Mouse (Mus musculus) hindbrain, embryonic 16.5 days (tissue): Measurements from ENCODE around the gene Hoxa10. TPM values are rescaled to one million over a fixed set of nuclear protein-coding genes. Genes with fewer than 3 reads are reported as not detected.

Experiments
- ATAC-seq: fragments of 200-750 bp; cut with Nextera tagmentation; 2 replicates; pipeline ENCODE4 v1.8.0; 2017; ENCODE audit warnings: moderate TSS enrichment, moderate library complexity
- H3K27ac ChIP-seq: fragments of 300-500 bp; sonication (generic); 2 replicates; pipeline ENCODE4 v1.5.1; 2014; ENCODE audit warnings: low read depth, mild to moderate bottlenecking, control low read depth, low read length, moderate library complexity
- H3K27me3 ChIP-seq: fragments of 300-500 bp; sonication (generic); replicated peaks from 2 replicates; pipeline ENCODE4 v1.6.1; 2014; ENCODE audit warnings: low read length; ENCODE audit not compliant: control insufficient read depth, insufficient read depth
- H3K36me3 ChIP-seq: fragments of 300-500 bp; sonication (generic); 2 replicates; pipeline ENCODE4 v1.6.1; 2014; ENCODE audit warnings: mild to moderate bottlenecking, low read length, moderate library complexity, mixed read lengths; ENCODE audit not compliant: control insufficient read depth, insufficient read depth
- H3K4me1 ChIP-seq: fragments of 300-500 bp; sonication (generic); 2 replicates; pipeline ENCODE4 v1.6.1; 2014; ENCODE audit warnings: low read depth, low read length; ENCODE audit not compliant: control insufficient read depth, insufficient read depth
- H3K4me2 ChIP-seq: fragments of 300-500 bp; sonication (generic); 2 replicates; pipeline ENCODE4 v1.6.1; 2014; ENCODE audit warnings: mild to moderate bottlenecking, low read length, control low read depth, moderate library complexity
- H3K4me3 ChIP-seq: fragments of 300-500 bp; sonication (generic); 2 replicates; pipeline ENCODE4 v1.5.1; 2014; ENCODE audit warnings: mild to moderate bottlenecking, low read length, control low read depth, moderate library complexity
- H3K9ac ChIP-seq: fragments of 300-500 bp; sonication (generic); 2 replicates; pipeline ENCODE4 v1.6.1; 2014; ENCODE audit warnings: low read depth, mild to moderate bottlenecking, control low read depth, low read length, moderate library complexity
- H3K9me3 ChIP-seq: fragments of 300-500 bp; sonication (generic); 2 replicates; pipeline ENCODE4 v1.6.1; 2014; ENCODE audit warnings: mild to moderate bottlenecking, low read length, moderate library complexity; ENCODE audit not compliant: control insufficient read depth
- WGBS: fragments of 180-500 bp; shearing (Covaris S2); extraction: QIAGEN DNeasy Blood & Tissue Kit; methylation state at CpG from one replicate; pipeline ENCODE4 v1.1.7; 2014; 5-methylcytosine and 5-hydroxymethylcytosine counted together
- polyA plus RNA-seq: library from polyadenylated mRNA; unstranded; fragments of >200 nt; fragmentation: Nextera tagmentation; extraction: Ambion mirVana; gene quantifications from 2 replicates; pipeline ENCODE4 v1.2.1, GENCODE M21; 2015

The Hoxa10 gene
- polyA plus RNA-seq, 1 experiment from 2014 or later = not detected

DNA sequence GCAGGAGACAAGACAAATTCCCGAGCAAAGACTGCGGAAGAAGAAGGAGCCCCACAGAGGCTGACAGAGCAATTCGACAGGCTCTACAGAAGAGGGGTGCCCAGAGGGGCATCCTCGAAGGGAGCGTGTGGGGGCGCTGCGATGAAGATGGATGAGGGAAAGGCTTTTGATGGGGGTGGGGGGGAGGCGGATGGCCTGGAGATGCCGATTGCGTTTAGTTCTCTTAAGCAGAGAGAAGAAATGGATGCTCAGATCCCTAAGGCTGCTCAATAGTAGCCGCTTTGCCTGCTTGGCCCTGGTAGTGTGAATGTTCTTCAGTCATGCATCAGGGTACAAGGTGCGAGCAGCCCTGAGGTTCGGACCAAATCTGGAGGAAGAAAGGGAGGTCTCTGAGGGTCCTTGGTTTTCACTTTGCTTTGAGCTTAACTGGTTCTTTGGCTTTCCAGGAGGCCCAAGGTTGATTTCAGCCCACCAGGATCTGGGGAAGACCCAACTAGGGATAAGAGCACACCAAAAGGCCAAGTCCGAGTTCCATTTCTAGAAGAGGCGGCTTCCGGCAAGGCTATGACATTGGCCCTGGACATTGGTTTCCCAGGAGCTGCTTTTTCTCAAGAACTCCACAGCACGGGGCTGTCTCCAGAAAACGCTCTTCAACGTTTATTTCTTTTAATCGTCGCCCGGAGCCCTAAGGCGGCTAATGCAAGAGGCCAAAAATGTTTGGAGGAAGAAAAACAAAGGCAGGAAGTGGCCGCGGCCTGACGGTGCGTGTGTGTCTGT is 8.2 kb upstream of the Hoxa10 start:
- WGBS = 1% methylated on average over 27 of the region's 27 CpGs
- H3K9ac ChIP-seq = no peak overlapping the region
- peaks cover 4% of the 10 kb centered on the region; the same call in 1 of the 2 replicates for H3K9me3 ChIP-seq
- no peak for ATAC-seq
- H3K4me3 ChIP-seq = no peak overlapping the region
- no peak overlapping the region for H3K4me2 ChIP-seq
- H3K4me1 ChIP-seq = no peaks in the 10 kb centered on the region
- no peak overlapping the region for H3K27ac ChIP-seq
- H3K36me3 ChIP-seq = no peaks in the 10 kb centered on the region
- peaks cover 76% of the 10 kb centered on the region for H3K27me3 ChIP-seq

DNA sequence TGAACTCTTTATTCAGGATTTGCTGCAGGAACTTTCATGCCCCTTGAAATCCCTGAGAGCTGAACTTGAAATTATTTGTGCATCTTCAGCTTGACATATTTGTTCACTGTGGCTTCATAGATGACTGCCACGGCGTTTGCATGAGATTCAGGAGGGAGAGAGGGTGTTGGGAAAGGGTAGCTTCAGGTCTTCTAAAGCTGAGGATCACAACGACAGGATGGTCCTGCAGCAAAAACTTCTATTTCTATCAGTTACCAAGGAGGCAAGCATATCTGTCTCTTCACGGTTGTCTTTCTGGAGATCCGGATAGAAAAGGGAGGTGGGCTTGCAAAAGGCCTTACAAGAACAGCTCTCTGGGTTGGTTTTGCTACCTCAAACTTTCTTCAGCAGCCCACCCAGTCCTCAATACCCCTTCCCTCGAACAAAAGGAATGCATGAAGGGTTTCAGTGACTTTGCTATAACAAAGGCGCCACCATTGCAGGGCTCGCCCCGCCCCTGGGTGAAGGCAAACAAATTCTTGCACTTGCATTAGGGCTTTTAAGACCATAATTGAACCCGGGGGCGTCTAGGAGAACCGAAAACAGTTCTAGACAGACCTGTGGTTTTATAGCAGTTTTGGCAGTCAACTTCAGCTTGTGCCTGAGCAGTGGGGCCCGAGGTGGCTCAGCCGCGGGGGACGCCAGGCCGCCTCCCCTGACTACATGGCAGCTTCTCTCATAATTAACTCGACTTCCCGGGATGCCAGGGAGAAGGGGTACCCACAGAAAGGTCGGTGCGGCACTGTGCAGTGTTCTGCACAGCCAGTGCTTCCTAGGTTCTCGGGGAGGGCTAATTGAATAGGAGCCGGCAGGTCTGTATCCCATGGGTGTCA is 7.3 kb upstream of the Hoxa10 start:
- no peak overlapping the region for H3K4me3 ChIP-seq

GRCm38 (mm10) chr6:52246916-52247315 is 6.3 kb upstream of the Hoxa10 start:
- ATAC-seq = no peak
- WGBS = 10% methylated on average over 3 of the region's 3 CpGs
- Histone ChIP-seq H3K4me1 (no peaks in the 10 kb centered on the region), H3K4me2 (no peak overlapping the region), H3K4me3 (no peak overlapping the region), H3K36me3 (no peaks in the 10 kb centered on the region), H3K27ac (no peak overlapping the region), H3K9ac (no peak overlapping the region), H3K9me3 (peaks cover 4% of the 10 kb centered on the region; the same call in 1 of the 2 replicates), H3K27me3 (peaks cover 84% of the 10 kb centered on the region)

More for the DNA sequence above, 7.3 kb upstream of the Hoxa10 start:
- Histone ChIP-seq H3K9me3 (peaks cover 4% of the 10 kb centered on the region; the same call in 1 of the 2 replicates), H3K36me3 (no peaks in the 10 kb centered on the region), H3K4me2 (no peak overlapping the region), H3K27me3 (peaks cover 81% of the 10 kb centered on the region), H3K27ac (no peak overlapping the region), H3K4me1 (no peaks in the 10 kb centered on the region), H3K9ac (no peak overlapping the region)
- 1% methylated on average over 23 of the region's 23 CpGs for WGBS
- ATAC-seq = no peak

DNA sequence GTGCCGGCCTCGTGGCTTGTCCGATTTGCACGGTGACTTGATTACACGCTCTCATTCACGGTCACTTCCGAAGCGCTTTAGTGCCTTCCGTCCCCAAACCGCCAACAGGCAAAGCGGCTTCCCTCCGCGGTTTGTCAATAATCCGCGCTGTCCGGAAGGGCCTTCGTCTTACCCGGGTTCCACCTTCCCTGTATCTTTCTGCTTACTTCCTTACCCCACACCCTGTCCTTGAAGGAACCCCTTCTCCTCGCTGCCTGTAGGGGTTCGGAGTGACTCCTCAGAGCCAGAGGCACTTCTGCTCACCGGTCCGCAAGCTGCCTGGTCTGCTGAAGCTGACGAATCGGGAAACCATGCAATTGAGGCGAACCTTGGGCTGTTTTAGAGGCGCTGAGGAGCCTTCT is 5.7 kb upstream of the Hoxa10 start:
- H3K9me3 ChIP-seq = peaks cover 4% of the 10 kb centered on the region; the same call in 1 of the 2 replicates
- H3K4me3 ChIP-seq = no peak overlapping the region
- H3K27me3 ChIP-seq = peaks cover 84% of the 10 kb centered on the region
- no peak overlapping the region for H3K9ac ChIP-seq
- H3K27ac ChIP-seq = no peak overlapping the region
- no peaks in the 10 kb centered on the region for H3K4me1 ChIP-seq
- H3K36me3 ChIP-seq = no peaks in the 10 kb centered on the region
- WGBS = under 1% methylated on average over 26 of the region's 26 CpGs
- no peak overlapping the region for H3K4me2 ChIP-seq
- ATAC-seq = no peak

DNA sequence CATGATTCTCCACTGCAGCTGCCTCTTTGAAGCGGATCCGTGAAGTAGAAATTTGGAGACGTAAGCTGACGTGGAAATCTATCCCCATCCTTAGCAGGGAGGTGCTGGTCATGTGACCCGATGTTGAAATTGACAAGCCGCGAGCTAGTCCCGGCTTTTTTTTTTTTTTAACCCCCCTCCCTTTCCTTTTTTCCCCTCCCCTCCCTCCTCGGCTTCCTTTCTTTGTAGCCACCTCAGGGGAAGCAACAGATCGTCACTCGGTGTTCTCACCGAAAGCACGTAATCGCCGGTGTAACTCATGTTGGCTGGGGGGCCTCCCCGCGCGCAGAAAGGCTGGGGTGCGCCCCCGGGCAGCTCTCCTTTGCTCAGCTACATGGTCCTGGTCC is 5.1 kb upstream of the Hoxa10 start, which contains the start of gene Hoxa11:
TSS of gene Hoxa11 (minus strand) at position 54 of the 386 bp plus-strand sequence.
- no peak within 1 kb of the TSS for H3K4me2 ChIP-seq
- WGBS = 1% methylated on average over 20 of the region's 20 CpGs

DNA sequence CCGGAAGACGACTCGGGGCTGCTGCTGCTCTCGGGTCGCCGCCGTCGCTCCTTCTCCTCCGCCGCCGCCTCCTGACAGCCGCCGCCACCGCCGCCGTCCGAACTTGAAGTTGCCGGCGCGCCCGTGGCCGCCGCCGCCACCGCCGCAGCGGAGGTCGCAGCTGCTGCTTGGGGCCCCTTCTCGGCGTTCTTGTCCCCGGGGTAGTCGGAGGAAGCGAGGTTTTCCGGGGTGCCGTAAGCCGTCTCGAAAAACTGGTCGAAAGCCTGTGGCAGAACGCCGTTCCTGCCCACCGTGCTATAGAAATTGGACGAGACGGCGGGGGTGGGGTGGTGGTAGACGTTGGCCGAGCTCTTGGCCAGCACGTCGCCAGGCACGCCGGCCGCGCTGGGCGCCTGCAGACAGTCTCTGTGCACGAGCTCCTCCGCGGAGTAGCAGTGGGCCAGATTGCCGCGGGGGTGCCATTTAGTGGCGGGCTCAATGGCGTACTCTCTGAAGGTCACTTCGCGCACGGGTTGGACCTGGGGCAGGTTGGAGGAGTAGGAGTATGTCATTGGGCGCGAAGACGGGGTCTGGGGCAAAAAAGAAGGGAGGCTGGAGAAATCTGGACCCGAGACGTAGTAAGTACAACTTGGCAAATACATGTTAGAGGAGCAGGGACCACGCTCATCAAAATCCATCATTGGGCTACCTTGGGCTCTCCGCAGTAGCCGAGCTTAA is 4.5 kb upstream of the Hoxa10 start:
- Histone ChIP-seq H3K9ac (no peak overlapping the region), H3K9me3 (peaks cover 4% of the 10 kb centered on the region; the same call in 1 of the 2 replicates), H3K4me2 (no peak overlapping the region), H3K4me1 (peaks cover 2% of the 10 kb centered on the region; the same call in 1 of the 2 replicates), H3K27ac (no peak overlapping the region), H3K4me3 (no peak overlapping the region), H3K36me3 (no peaks in the 10 kb centered on the region), H3K27me3 (peaks cover 85% of the 10 kb centered on the region)
- ATAC-seq = no peak
- WGBS = under 1% methylated on average over 67 of the region's 71 CpGs

More for the DNA sequence above, 5.1 kb upstream of the Hoxa10 start, which contains the start of gene Hoxa11:
- Histone ChIP-seq H3K9ac (no peak within 1 kb of the TSS), H3K4me3 (no peak within 1 kb of the TSS), H3K9me3 (peaks cover 4% of the 10 kb centered on the region; the same call in 1 of the 2 replicates), H3K27me3 (peaks cover 84% of the 10 kb centered on the region), H3K27ac (no peak within 1 kb of the TSS), H3K36me3 (no peaks in the 10 kb centered on the region), H3K4me1 (no peaks in the 10 kb centered on the region)
- no peak for ATAC-seq

DNA sequence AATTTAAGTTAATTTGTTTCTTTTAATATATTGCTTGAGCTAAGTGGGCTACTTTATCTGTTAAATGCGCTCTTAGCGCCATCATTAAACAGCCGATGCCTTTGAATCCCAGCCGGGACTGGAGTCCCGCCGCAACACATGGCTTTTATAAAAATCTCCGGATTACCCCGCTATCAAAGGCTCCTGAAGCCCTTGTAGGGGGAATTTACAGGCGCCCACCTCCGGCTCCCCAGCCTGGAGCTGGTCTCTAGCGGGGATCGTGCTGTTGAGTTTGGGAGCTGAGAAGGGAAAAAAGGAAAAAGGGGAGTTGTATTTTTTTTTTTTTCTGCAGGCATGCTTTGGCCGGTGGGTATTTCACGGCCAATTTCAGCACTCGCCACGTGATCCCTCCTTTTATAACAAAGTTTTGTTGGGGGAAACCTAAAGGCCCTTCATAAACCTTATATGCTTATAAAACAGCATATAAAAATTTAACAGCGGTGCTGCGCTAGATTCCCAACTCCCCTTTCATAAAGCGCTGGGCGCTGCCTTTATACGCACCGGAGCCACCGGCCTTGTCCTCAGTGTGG is 3.9 kb upstream of the Hoxa10 start:
- Histone ChIP-seq H3K27ac (no peak overlapping the region), H3K4me2 (no peak overlapping the region), H3K9me3 (peaks cover 4% of the 10 kb centered on the region; the same call in 1 of the 2 replicates), H3K9ac (no peak overlapping the region), H3K36me3 (no peaks in the 10 kb centered on the region), H3K27me3 (peaks cover 85% of the 10 kb centered on the region), H3K4me3 (no peak overlapping the region), H3K4me1 (peaks cover 4% of the 10 kb centered on the region; the same call in 1 of the 2 replicates)
- ATAC-seq = no peak
- 2% methylated on average over 23 of the region's 23 CpGs for WGBS

- Histone ChIP-seq H3K9me3 (peaks cover 4% of the 10 kb centered on the region; the same call in 1 of the 2 replicates), H3K4me3 (no peak overlapping the region), H3K27me3 (peaks cover 86% of the 10 kb centered on the region)
These were observed 3.0 kb upstream of the Hoxa10 start for GRCm38 (mm10) chr6:52243681-52244121.

More at GRCm38 (mm10) chr6:52243681-52244121, 3.0 kb upstream of the Hoxa10 start:
- WGBS = 4% methylated on average over 12 of the region's 12 CpGs
- ATAC-seq = no peak
- Histone ChIP-seq H3K27ac (no peak overlapping the region), H3K36me3 (no peaks in the 10 kb centered on the region), H3K9ac (no peak overlapping the region), H3K4me1 (peaks cover 4% of the 10 kb centered on the region; the same call in 1 of the 2 replicates), H3K4me2 (no peak overlapping the region)
